Mouse (Mus musculus) cerebellum, postnatal 14 days (tissue): ENCODE data around the gene Bag6.
A peak's percentile ranks its signal among the peaks of the same experiment; 100 is the strongest.

Experiments used
- DNase-seq, 2 experiments: peaks; one replicate each; pipeline ENCODE4 v3.0.0; 2021; ENCODE audit warnings: mixed read lengths in 2 of 2

The Bag6 gene

DNA sequence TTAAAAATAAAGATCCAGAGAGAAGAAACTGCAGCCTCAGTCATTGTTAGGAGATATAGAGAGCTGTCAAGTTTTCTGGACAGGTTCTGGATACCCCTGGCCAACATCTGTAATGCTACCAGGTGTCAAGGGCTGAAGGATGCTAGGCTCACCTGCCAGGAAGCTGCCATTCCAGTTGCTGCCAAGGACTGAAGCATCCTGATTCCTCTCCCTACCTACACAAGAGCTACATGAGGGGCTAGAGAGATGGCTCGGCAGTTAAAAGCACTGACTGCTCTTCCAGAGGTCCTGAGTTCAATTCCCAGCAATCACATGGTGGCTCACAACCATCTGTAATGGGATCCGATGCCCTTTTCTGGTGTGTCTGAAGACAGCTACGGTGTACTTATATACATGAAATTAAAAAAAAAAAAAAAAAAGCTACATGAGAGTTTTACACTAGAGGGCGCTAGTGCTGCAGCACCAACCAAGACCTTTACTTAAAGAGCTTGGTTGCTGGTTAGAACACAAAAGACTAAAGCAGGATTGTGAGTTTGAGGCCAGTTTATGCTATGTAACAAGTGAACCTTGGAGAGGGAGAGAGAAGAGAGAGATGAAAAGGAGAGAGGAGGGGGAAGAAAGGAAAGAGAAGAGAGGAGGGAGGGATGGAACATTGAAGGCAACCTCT lies 33.7 kb downstream of the Bag6 start:
- peak; percentile 47 to 48 for DNase-seq

DNA sequence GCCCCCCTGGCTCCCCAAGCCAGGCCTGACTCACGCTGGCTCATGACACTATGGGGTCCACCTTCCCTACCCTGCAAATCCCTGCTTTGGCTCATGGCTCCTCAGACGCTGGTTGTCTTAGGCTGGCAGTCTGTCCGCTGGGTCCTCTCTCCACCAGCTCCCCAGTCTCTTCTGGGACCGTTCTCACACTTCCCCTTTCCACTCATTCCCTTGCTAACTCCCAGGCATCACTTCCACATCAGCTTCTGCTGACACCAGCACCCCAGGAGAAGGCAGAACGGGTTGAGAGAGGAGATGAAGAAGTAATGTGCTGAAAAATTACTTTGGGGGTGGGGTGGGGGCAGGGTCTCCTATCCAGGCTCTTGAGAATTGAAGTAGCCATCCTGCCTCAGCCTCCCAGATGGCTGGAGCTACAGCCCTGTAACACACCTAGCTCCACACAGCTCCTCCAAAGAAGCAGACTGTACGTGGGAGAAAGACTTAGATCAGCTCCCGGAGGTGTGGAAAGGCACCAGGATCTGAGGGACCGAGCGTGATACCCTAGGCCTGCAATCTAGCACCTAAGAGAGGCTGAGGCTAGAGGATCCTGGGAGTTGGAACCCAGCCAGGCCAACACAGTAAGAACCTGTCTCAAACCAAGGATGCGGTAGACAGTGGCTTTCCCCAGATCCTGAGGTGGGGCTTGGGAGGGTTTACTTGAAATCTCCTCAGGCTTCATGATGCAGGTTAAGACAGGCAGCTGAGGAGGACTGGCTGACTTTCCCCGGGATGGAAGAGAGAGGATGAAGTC lies 37.7 kb downstream of the Bag6 start:
- DNase-seq: no peak

GRCm38 (mm10) chr17:35173329-35173728 lies 38.4 kb downstream of the Bag6 start:
- DNase-seq: no peak

DNA sequence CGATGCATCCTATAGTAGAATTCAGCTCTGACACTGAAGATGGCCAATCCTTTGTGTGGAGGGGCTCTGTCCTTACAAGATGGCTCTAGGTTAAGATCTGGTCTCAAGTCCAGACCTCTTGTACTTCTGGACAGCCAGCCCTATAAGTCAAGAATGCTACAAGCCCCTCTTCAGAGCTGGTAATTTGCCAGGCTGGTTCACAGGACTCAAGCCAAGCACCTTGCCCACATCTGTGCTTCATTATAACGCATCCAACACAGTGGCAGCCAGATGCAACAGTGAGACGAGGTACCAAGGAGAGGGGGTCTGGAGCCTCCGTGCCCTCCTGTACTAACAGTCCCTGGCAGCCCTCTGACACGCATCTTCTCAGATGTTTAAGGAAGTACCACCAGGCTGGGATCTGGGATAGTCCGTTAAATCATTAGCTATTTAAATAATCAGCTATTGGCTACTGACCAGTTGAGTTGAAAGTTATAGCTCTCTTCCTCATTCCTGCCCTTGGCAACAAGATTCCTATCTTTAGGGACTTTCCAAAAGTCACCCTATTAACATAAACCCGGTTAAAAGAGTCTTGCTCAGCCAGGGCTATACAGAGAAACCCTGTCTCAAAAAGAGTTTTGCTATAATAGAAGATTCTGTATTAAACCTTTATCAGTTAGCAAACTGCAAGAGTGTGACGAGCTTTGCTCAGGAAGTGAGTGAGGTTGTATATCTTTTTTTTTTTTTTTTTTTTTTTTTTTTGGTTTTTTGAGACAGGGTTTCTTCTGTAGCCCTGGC lies 39.4 kb downstream of the Bag6 start:
- DNase-seq: no peak

DNA sequence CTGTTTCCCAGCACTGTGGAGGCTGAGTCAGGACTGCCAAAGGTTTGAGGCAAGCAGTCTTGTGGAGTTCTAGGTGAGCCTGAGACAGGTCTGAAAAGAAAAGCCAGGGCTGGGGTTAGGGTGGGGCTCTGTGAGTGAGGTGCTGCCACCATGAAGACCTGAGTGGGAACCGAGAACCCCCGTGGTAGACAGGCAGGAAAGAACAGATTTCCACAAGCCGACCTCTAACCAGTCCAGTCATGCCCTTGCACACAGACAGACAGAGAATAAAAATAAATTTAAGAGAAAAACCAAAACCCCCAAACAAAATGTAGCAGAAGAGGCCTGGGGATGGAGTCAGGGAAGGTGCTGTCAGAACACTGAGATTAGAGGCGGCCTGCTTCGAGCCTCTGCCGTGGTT lies 40.4 kb downstream of the Bag6 start:
- no peak for DNase-seq

DNA sequence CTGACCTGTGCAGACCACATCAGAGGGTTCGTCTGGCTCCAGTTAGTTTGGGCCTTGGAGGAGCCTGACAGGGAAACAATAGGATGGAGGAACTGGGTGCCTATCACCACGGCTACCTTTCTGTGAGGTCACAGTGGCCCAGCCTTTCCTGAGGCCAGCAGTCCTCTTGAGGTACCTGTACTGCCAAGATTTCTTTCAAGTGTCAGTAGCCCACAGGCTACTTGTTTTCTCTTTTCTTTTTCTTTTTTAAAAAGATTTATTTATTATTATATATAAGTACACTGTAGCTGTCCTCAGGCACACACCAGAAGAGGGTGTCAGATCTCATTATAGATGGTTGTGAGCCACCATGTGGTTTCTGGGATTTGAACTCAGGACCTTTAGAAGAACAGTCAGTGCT lies 41.0 kb downstream of the Bag6 start, which contains the start of gene Aif1:
Gene Aif1, minus strand, starts transcription at position 101 of the 400 bp plus-strand sequence.
- no peak for DNase-seq

GRCm38 (mm10) chr17:35178528-35178927 lies 43.5 kb downstream of the Bag6 start:
- DNase-seq: peak; percentile 45 to 68

DNA sequence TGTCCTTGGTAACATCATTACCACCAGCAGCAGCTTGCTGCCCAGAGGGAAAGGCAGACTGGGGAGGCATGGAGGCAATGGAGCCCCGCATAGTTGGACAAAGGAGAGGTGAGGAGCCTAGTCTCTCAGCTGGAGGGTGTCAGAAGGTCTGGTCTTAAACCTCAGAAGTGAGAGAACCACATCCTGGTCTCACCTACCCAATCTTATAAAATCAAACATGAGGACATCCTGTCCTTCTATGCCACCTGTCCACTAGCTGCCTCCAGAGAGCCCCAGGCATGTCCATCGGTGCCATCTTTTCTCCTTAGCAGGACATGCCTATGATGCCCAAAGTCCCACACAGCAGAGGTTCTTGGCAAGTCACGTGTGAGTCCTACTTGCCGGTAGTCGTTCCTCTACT lies 45.1 kb downstream of the Bag6 start:
- DNase-seq: no peak

DNA sequence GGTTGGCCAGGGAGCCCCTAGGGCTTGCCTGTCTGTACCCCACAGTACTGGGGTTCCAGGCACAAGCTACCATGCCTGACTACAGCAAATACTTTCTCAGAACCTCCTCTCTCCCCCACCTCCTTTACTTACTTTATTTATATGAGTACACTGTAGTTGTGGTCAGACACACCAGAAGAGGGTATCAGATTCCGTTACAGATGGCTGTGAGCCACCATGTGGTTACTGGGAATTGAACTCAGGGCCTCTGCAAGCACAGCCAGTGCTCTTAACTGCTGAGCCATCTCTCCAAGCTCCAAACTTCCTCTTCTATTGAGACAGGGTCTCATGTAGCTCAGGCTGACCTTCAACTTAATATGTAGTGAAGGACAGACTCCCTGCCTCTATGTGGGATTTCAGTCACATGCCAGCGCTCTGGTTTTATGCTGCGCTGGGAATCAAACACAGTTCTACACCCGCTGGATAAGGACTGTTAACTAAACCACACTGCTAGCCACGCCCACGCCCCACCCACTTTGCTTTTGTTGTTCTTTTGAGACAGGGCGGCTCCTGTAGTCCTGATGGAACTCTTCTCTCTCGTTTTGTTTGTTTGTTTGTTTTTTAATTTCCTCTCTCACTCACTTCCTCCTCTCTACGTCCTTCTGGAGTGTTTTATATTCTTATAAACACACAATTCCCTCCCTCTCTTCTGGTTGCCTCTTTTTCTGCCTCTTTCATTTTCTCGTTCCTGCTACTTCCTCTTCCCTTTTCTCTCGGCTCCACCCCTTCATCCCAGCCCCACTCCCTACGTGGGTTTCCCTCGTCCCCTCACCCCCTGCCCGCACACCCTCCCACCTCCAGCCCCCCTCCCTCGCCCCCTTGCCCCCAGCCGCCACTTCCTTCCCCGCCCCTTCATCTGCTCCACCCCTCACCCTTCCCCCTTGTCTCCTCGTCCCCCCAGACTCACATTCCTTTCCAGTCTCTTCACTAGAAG lies 50.9 kb downstream of the Bag6 start:
- DNase-seq: no peak

DNA sequence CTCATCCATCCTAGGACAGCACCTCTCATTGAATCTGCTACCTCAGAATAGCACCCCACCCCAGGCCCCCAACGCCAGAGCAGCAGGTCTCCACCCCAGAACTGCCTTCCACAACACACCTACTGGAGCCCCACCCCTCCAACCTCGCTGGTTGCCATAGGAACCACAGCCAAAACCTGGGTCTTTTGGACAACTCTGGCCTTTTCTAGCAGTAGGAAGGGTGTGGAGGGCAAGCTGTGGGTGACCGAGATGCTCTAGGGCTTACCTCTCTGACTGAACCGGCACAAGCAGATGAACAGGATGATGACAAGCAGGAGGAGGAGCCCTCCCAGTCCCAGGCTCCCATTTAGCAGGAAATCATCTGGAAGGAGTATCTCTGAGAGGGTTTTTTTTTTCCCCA lies 51.7 kb downstream of the Bag6 start:
- no peak for DNase-seq

GRCm38 (mm10) chr17:35187345-35187744 lies 52.4 kb downstream of the Bag6 start:
- DNase-seq: no peak

GRCm38 (mm10) chr17:35187959-35188610 lies 53.1 kb downstream of the Bag6 start, which contains the start of gene Lst1:
Lst1 (minus strand) TSS chr17:35188439.
- no peak for DNase-seq

GRCm38 (mm10) chr17:35189186-35189585 lies 54.2 kb downstream of the Bag6 start:
- DNase-seq: no peak

- DNase-seq: no peak
These were observed 55.1 kb downstream of the Bag6 start for GRCm38 (mm10) chr17:35190096-35190495.

DNA sequence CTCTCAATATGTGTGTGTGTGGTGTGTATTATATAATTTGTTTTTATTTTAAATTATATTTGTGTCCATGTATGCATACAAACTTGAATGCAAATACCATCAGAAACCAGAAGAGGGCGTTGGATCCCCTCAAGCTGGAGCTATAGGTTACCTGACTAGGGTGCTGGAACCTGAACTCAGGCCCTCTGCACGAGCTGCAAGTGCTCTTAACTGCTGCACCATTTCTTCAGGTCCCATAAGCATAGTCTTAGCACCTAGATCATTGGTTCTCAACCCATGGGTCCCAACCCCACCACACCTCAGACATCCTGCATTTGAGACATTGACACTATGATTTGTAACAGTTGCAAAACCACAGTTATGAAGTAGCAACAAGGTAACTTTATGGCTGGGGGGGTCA lies 56.7 kb downstream of the Bag6 start:
- no peak for DNase-seq

DNA sequence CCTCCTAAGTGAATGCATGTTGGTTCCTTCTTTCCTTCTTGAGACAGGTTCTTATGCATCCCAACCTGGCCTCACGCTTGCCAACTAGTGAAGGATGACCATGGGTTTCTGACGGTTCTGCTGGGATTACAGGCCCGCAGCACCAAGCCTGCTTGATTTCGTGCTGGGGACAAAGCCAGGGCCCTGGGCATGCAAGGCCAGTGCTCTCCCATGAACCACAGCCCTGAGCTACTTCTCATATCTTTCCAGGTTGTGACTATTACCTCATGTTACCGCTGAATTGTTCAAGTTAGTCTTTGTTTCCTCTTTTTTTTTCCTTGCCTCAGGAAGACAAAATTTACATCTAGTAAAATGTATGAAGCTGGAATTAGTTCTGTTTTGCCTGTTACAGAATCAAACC lies 57.9 kb downstream of the Bag6 start:
- no peak for DNase-seq

DNA sequence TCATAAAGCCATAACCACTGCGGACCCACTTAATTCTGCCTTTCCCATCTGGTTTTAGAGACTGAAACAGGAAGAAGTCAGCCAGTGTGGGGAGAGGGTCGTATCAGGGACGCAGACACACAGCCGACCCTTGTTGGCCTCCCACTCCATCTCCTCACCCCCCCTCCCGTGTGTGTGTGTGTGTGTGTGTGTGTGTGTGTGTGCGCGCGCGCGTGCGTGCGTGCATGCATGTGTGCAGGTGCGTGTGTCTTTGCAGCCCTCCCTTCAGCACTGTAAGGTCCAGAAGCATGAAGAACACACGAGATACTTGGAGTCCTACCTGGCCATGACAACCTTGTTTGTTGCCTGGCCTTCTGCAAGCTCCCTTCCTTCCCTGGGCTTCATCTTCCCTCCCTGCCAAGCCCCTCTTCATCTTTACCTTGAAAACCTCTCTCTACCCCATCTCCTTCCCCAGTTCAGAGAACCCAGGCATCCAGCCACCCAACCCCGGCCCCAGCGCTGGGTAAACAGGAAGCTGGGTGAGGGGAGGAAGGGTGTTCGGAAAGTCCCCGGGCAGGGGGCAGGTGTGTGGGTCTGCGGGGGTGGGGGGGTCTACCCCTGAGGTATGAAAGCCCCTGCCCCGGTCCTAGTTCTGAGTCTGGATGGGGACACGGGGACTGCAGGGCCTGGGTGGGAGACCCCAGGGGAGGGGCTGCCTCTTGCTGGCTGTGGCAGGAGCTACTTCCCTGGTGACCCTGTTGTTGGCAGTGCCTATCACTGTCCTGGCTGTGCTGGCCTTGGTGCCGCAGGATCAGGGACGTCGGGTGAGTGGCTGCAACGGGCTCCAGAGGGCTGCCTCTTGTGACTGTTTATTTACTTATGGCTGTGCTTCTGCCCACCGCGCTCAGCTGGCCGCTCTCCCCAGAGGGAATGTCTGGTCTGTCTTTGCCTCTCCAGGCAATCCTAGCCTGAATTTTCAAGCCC lies 59.2 kb downstream of the Bag6 start, which contains the start of gene Ltb:
Gene Ltb, plus strand, starts transcription at position 559 of the 963 bp plus-strand sequence.
- DNase-seq: no peak

DNA sequence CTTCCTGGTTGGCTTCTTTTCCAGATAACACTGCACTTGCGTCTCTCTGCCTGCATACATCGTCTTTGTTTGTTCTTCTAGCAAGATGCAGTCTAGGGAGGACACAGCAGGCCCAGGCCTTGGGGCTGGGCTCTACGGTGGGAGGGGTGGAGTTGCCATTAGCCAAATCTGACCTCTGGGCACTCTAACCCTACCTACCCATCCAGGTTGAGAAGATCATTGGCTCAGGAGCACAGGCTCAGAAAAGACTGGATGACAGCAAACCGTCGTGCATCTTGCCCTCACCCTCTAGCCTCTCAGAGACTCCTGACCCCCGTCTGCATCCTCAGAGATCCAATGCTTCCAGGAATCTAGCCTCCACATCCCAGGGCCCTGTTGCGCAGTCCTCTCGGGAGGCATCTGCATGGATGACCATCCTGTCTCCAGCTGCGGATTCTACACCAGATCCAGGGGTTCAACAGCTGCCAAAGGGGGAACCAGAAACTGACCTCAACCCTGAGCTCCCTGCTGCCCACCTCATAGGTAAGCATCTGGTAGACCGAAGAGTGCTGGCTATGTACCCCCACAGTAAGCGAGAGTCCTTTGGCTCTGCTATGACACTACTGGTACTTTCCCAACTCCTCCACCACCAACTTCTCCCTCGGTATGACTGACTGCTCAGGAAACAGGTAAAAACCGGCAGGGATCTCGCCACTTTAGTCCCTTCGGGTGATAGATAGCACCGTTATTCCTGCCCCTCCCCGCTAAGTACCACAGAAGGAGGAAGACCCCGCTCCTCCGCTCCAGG lies 60.1 kb downstream of the Bag6 start:
- no peak for DNase-seq

DNA sequence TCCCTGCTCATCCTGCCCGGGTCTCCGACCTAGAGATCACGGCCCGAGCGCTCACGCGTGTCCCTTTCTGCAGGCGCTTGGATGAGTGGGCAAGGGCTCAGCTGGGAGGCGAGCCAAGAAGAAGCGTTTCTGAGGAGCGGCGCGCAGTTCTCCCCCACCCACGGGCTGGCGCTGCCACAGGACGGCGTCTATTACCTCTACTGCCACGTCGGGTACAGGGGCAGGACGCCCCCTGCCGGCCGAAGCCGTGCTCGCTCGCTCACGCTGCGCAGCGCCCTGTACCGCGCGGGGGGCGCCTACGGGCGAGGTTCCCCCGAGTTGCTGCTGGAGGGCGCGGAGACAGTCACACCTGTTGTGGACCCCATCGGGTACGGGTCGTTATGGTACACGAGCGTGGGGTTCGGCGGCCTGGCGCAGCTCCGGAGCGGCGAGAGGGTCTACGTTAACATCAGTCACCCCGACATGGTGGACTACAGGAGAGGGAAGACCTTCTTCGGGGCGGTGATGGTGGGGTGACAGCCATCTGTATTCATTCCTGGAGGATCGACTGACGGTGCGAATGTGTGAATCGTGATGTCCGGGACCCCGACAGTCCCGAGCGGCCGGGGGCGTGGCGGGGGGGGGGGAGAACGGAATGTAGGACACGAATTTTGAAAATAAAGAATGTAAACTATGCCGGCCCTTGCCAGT lies 60.8 kb downstream of the Bag6 start:
- peak; percentile 69 to 83 for DNase-seq
